Mouse (Mus musculus): ENCODE data around the gene Git1. TPM values are rescaled to one million over a fixed set of nuclear protein-coding genes. Genes with fewer than 3 reads are reported as not detected.
A peak's percentile ranks its signal among the peaks of the same experiment; 100 is the strongest.

Git1 gene
- polyA plus RNA-seq, 1 experiment from 2014 or later = 1.8 TPM

DNA sequence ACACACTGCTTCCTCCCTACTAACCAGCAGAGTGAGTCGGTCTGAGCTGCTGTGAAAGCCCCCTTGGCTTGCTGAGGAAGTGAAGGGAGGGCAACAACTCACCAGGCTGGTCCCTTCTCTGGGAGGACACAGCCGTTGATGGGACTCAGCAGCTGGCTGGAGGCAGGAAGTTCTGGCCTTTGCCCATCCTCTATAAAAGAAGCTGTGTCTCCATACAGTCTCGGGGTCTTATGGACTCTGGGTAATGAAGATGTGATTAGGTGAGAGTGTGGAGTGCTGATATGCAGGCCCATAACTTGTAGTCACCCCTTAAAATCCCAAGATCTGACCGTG lies 948 bp downstream of the Git1 start:
- DNase-seq = no peak

GRCm38 (mm10) chr11:77494782-77495181 lies 1.4 kb downstream of the Git1 start:
- H3K27ac ChIP-seq = no peak overlapping the region

More for the DNA sequence above, 948 bp downstream of the Git1 start:
- H3K27ac ChIP-seq = peak overlapping the region; percentile 79
- H3K4me1 ChIP-seq (replicated peaks) = peaks cover 86% of the 10 kb centered on the region
- 16% methylated on average over 4 of the region's 4 CpGs for WGBS (ENCODE audit: insufficient replicate concordance)
- H3K36me3 ChIP-seq = peaks cover 2% of the 10 kb centered on the region; the same call in 1 of the 2 replicates
- peak overlapping the region; percentile 87 for H3K4me3 ChIP-seq (replicated peaks)
- ATAC-seq (ENCODE audit: low read depth) = no peak
- H3K4me2 ChIP-seq = peak overlapping the region; percentile 98
- H3K9me3 ChIP-seq (replicated peaks) = no peaks in the 10 kb centered on the region
- peak overlapping the region; percentile 88 for H3K9ac ChIP-seq
- peaks cover 18% of the 10 kb centered on the region for H3K27me3 ChIP-seq

DNA sequence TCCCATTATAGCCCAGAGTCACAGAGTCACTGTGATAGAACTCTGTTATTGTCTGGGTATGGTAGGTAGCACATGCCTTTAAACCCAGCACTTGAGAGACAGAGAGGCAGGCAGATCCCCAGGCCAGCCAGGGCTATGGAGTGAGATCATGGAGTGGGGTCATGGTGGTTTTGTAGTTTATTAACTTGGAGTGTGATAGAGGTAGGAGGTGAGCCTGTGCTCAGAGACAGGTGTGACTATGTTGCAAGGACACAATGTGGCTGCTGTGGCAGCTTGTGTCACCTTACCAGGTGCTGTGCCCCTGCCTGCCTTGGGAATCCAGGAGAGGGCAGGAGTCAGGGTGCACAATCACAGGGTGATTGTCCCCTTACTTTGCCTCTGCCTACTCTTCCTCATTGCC lies 2.1 kb downstream of the Git1 start:
- ATAC-seq (ENCODE audit: low read depth) (no peak), DNase-seq (no peak)
- H3K4me3 ChIP-seq (replicated peaks) = no peak overlapping the region
- peaks cover 6% of the 10 kb centered on the region for H3K27me3 ChIP-seq
- peaks cover 77% of the 10 kb centered on the region for H3K4me1 ChIP-seq (replicated peaks)
- H3K4me2 ChIP-seq = no peak overlapping the region
- H3K27ac ChIP-seq = no peak overlapping the region
- H3K36me3 ChIP-seq = peaks cover 14% of the 10 kb centered on the region
- H3K9me3 ChIP-seq (replicated peaks) = no peaks in the 10 kb centered on the region
- H3K9ac ChIP-seq = peak overlapping the region; percentile 1; the same call in 1 of the 2 replicates

More at GRCm38 (mm10) chr11:77494782-77495181, 1.4 kb downstream of the Git1 start:
- no peak for DNase-seq
- H3K9me3 ChIP-seq (replicated peaks) = no peaks in the 10 kb centered on the region
- H3K27me3 ChIP-seq = peaks cover 13% of the 10 kb centered on the region
- H3K4me3 ChIP-seq (replicated peaks) = peak overlapping the region; percentile 87; the same call in 1 of the 2 replicates
- peaks cover 85% of the 10 kb centered on the region for H3K4me1 ChIP-seq (replicated peaks)
- peak overlapping the region; percentile 88; the same call in 1 of the 2 replicates for H3K9ac ChIP-seq
- H3K36me3 ChIP-seq = peaks cover 6% of the 10 kb centered on the region
- ATAC-seq (ENCODE audit: low read depth) = no peak
- peak overlapping the region; percentile 98 for H3K4me2 ChIP-seq
- WGBS (ENCODE audit: insufficient replicate concordance) = 71% methylated on average over 6 of the region's 6 CpGs

- Histone ChIP-seq H3K27me3 (no peaks in the 10 kb centered on the region), H3K4me1 (replicated peaks) (peaks cover 59% of the 10 kb centered on the region), H3K36me3 (peaks cover 15% of the 10 kb centered on the region), H3K4me2 (no peak overlapping the region), H3K4me3 (replicated peaks) (no peak overlapping the region), H3K9ac (peak overlapping the region; percentile 29; the same call in 1 of the 2 replicates), H3K27ac (peak overlapping the region; percentile 31), H3K9me3 (replicated peaks) (no peaks in the 10 kb centered on the region)
- ATAC-seq (ENCODE audit: low read depth) = no peak
- WGBS (ENCODE audit: insufficient replicate concordance) = 39% methylated on average over 6 of the region's 6 CpGs
- peak; percentile 54 for DNase-seq
Observed at GRCm38 (mm10) chr11:77497341-77497756, 4.0 kb downstream of the Git1 start.

DNA sequence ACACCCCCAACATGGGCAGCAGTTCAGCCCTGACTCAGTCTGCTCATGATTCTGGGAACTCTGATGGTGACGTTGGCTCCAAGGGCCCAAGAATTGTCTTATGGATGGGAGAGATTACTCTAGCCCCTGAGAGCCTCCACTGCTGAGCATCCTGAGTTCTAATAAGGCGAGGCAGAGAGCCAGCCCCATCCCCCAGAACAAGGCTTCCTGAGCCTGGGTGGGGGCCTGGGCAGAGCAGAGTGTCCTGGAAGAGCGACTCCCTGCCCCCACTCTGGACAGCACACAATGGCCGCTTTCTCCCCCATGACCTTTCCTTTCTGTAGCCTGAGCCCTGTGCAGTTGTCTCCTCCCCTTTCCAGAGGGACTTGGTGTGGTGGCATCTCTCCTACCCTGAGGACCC lies 4.5 kb downstream of the Git1 start:
- Histone ChIP-seq H3K36me3 (peaks cover 20% of the 10 kb centered on the region), H3K4me3 (replicated peaks) (no peak overlapping the region), H3K4me1 (replicated peaks) (peaks cover 56% of the 10 kb centered on the region), H3K9ac (no peak overlapping the region), H3K27me3 (no peaks in the 10 kb centered on the region), H3K27ac (peak overlapping the region; percentile 31), H3K9me3 (replicated peaks) (no peaks in the 10 kb centered on the region), H3K4me2 (no peak overlapping the region)
- 55% methylated on average over 4 of the region's 4 CpGs for WGBS (ENCODE audit: insufficient replicate concordance)
- ATAC-seq (ENCODE audit: low read depth) (no peak), DNase-seq (no peak)

- WGBS (ENCODE audit: insufficient replicate concordance) = 83% methylated on average over 12 of the region's 12 CpGs
- Histone ChIP-seq H3K9me3 (replicated peaks) (no peaks in the 10 kb centered on the region), H3K9ac (no peak overlapping the region), H3K36me3 (peaks cover 27% of the 10 kb centered on the region), H3K27ac (peak overlapping the region; percentile 31), H3K4me1 (replicated peaks) (peaks cover 56% of the 10 kb centered on the region), H3K4me3 (replicated peaks) (no peak overlapping the region), H3K4me2 (no peak overlapping the region), H3K27me3 (no peaks in the 10 kb centered on the region)
- ATAC-seq (ENCODE audit: low read depth) = no peak
- DNase-seq = no peak
Observed at GRCm38 (mm10) chr11:77498261-77499139, 5.1 kb downstream of the Git1 start.

- Histone ChIP-seq H3K9me3 (replicated peaks) (no peaks in the 10 kb centered on the region), H3K27ac (no peak overlapping the region), H3K4me2 (no peak overlapping the region), H3K27me3 (no peaks in the 10 kb centered on the region), H3K4me1 (replicated peaks) (peaks cover 48% of the 10 kb centered on the region), H3K9ac (no peak overlapping the region), H3K4me3 (replicated peaks) (no peak overlapping the region), H3K36me3 (peaks cover 35% of the 10 kb centered on the region)
- ATAC-seq (ENCODE audit: low read depth) (no peak), DNase-seq (no peak)
- 86% methylated on average over 7 of the region's 7 CpGs for WGBS (ENCODE audit: insufficient replicate concordance)
Observed at GRCm38 (mm10) chr11:77499354-77499753, 6.0 kb downstream of the Git1 start.

DNA sequence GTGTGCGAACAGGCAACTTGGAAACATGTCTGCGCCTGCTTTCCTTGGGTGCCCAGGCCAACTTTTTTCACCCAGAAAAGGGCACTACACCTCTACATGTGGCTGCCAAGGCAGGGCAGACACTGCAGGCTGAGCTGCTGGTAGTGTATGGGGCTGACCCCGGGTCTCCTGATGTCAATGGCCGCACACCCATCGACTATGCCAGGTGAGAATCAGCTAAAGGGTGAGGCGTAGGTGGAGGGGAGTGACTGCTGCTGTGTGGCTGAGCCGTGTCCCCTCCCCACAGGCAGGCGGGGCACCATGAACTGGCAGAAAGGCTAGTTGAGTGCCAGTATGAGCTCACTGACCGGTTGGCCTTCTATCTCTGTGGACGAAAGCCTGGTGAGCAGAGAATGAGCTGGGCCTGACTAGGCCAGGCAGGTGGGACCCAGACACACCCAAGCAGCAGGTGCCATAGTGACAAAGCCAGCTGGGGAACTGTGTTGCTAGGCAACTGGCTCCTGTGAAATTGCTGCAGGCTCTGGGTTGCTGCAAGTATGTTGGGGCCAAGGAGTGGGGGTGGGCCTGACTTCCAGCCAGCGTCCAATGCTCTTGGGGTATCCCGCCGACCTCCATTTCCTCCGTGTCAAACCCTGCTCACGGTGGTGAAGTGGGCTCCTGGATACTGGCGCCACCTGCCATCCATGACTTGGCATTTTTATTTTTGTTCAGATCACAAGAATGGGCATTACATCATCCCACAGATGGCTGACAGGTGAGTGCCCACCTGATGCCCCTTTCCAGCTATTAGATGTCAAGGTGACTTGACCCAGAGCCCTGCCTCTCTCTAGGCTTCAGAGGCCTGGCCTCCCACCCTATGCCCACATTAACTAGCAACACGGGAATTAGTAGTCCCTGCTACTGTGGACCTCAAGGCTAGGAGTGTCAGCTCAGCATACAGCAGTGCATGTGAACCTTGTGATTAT lies 7.3 kb downstream of the Git1 start:
- DNase-seq (no peak), ATAC-seq (ENCODE audit: low read depth) (no peak)
- H3K27ac ChIP-seq = no peak overlapping the region
- no peaks in the 10 kb centered on the region for H3K27me3 ChIP-seq
- no peak overlapping the region for H3K9ac ChIP-seq
- no peaks in the 10 kb centered on the region for H3K9me3 ChIP-seq (replicated peaks)
- H3K4me1 ChIP-seq (replicated peaks) = peaks cover 35% of the 10 kb centered on the region
- WGBS (ENCODE audit: insufficient replicate concordance) = 79% methylated on average over 17 of the region's 17 CpGs
- no peak overlapping the region for H3K4me3 ChIP-seq (replicated peaks)
- H3K36me3 ChIP-seq = peaks cover 48% of the 10 kb centered on the region
- H3K4me2 ChIP-seq = no peak overlapping the region

DNA sequence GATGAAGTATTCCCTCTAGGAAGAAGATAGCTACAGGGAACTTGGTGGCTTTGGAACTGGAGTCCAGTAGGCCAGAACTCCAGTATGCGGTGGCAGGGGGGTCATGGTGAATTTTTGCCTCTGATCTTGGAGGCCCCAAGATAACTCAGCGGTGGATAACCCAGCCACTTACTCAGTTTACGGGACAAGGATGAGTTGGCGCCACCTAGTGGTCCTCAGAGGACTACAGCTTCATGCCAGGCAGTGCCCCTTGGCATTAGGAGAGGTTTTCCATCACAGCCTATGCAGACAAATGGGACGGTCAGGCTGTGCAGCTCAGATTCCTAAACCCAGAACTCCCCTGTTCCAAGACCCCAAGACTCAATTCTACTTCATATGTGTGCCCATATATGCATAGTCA lies 8.0 kb downstream of the Git1 start:
- Histone ChIP-seq H3K4me1 (replicated peaks) (peaks cover 27% of the 10 kb centered on the region), H3K4me2 (no peak overlapping the region), H3K36me3 (peaks cover 56% of the 10 kb centered on the region), H3K9me3 (replicated peaks) (no peaks in the 10 kb centered on the region), H3K4me3 (replicated peaks) (no peak overlapping the region), H3K27me3 (no peaks in the 10 kb centered on the region), H3K27ac (no peak overlapping the region), H3K9ac (no peak overlapping the region)
- WGBS (ENCODE audit: insufficient replicate concordance) = 23% methylated on average over 5 of the region's 5 CpGs
- ATAC-seq (ENCODE audit: low read depth) (no peak; the same call in 1 of the 2 replicates), DNase-seq (peak; percentile 55)

GRCm38 (mm10) chr11:77501971-77502370 lies 8.6 kb downstream of the Git1 start:
- Histone ChIP-seq H3K4me2 (no peak overlapping the region), H3K27ac (no peak overlapping the region), H3K9me3 (replicated peaks) (no peaks in the 10 kb centered on the region), H3K36me3 (peaks cover 62% of the 10 kb centered on the region), H3K4me3 (replicated peaks) (no peak overlapping the region), H3K4me1 (replicated peaks) (peaks cover 24% of the 10 kb centered on the region), H3K9ac (no peak overlapping the region), H3K27me3 (no peaks in the 10 kb centered on the region)
- DNase-seq (no peak), ATAC-seq (ENCODE audit: low read depth) (no peak)
- 88% methylated on average over 4 of the region's 4 CpGs for WGBS (ENCODE audit: insufficient replicate concordance)

- Histone ChIP-seq H3K9me3 (replicated peaks) (no peaks in the 10 kb centered on the region), H3K27ac (no peak overlapping the region), H3K4me1 (replicated peaks) (peaks cover 19% of the 10 kb centered on the region), H3K27me3 (no peaks in the 10 kb centered on the region), H3K4me2 (no peak overlapping the region), H3K9ac (no peak overlapping the region), H3K36me3 (peaks cover 64% of the 10 kb centered on the region), H3K4me3 (replicated peaks) (no peak overlapping the region)
- no peak for ATAC-seq (ENCODE audit: low read depth)
- no peak for DNase-seq
- 74% methylated on average over 6 of the region's 6 CpGs for WGBS (ENCODE audit: insufficient replicate concordance)
Observed at GRCm38 (mm10) chr11:77502481-77502880, 9.1 kb downstream of the Git1 start.

Measured in liver, embryonic 13.5 days (tissue).